Mouse (Mus musculus): ENCODE measurements around the gene Gna15.
A peak's percentile ranks its signal among the peaks of the same experiment; 100 is the strongest.

Gene Gna15

GRCm38 (mm10) chr10:81553807-81554755 lies 30.1 kb upstream of the Gna15 start:
- no peak for DNase-seq (ENCODE audit: low spot score in 2 of 2)

DNA sequence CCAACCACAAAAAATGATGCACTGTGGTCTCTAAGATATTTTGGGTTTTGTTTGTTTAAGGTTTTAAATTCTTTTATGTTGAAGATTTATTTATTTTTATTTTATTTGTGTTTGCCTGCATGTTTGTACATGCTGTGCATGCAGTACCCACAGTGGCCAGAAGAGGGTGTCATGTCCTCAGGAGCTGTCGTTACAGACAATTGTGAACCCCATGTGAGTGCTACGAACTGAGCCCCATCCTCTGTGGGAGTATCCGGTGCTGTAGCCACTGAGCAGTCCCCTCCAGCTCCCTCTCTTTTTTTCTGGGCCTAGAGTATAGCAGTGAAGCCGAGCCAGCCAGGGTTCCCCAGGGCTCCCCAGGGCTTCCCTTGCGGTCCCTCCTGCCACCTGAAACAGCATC lies 29.2 kb upstream of the Gna15 start:
- DNase-seq (ENCODE audit: low spot score in 2 of 2) = no peak

- DNase-seq (ENCODE audit: low spot score in 2 of 2) = peak; percentile 66 to 78
Observed at GRCm38 (mm10) chr10:81551597-81552102, 27.6 kb upstream of the Gna15 start.

DNA sequence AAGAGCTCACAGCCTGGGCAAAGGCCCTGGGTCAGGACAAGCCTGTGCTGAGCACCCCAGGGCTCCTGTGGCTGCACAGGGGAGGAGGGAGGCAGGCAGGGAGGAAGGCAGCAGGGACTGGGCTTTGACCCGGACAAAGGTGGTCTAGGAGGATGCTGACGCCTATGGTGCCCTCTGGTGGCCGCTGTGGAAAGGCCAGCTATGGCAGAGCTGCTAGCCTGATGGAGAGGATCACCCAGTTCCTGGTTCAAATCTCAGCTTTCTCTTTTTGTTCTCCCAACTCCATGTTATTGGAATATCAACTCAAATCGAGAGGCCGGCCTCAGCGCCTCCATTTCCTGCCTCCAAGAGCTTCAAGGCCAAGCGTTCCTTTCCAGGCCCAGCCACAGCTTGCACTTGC lies 26.2 kb upstream of the Gna15 start:
- DNase-seq (ENCODE audit: low spot score in 2 of 2) = no peak

GRCm38 (mm10) chr10:81548944-81549343 lies 24.9 kb upstream of the Gna15 start:
- no peak for DNase-seq (ENCODE audit: low spot score in 2 of 2)

- no peak for DNase-seq (ENCODE audit: low spot score in 2 of 2)
Observed at GRCm38 (mm10) chr10:81546788-81547571, 23.0 kb upstream of the Gna15 start.

GRCm38 (mm10) chr10:81546332-81546731 lies 22.3 kb upstream of the Gna15 start:
- no peak for DNase-seq (ENCODE audit: low spot score in 2 of 2)

DNA sequence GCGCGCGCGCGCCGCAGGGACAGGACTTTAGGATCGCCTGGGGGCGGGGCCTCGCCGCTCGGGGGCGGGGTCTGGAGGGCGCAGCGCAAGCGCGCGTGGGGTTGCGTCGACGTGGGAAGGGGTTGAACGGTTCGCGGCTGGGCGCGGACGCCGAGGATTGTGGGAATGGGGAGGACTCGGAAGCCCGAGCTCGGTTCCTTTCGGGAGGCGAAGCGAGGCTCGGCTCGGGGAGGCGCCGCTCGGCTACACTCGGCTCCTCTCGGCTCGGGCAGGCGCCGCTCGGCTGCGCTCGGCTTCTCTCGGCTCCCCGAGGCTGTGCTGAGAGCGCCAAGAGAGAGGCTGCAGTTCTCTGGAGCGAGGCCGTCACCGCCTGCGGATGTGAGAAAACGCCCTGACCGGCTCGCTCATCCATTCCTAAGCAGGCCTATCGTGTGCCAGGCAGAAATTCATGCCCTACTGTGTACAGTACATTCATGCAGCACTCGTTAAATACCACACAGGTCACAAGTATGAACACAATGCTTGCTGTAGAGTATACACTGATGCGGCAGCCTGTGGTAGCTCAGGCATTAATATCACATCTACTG lies 21.2 kb upstream of the Gna15 start, which contains the start of gene Gna11:
Gene Gna11, minus strand, starts transcription at position 30 of the 587 bp plus-strand sequence.
- peak; percentile 99 to 100 for DNase-seq (ENCODE audit: low spot score in 2 of 2)

GRCm38 (mm10) chr10:81544296-81545160 lies 20.5 kb upstream of the Gna15 start:
- DNase-seq (ENCODE audit: low spot score in 2 of 2) = peak in 1 of 2 experiments; percentile 44

GRCm38 (mm10) chr10:81543633-81544032 lies 19.6 kb upstream of the Gna15 start:
- no peak for DNase-seq (ENCODE audit: low spot score in 2 of 2)

GRCm38 (mm10) chr10:81542727-81543460 lies 18.9 kb upstream of the Gna15 start:
- no peak for DNase-seq (ENCODE audit: low spot score in 2 of 2)

GRCm38 (mm10) chr10:81541803-81542202 lies 17.8 kb upstream of the Gna15 start:
- DNase-seq (ENCODE audit: low spot score in 2 of 2) = peak in 1 of 2 experiments; percentile 38

DNA sequence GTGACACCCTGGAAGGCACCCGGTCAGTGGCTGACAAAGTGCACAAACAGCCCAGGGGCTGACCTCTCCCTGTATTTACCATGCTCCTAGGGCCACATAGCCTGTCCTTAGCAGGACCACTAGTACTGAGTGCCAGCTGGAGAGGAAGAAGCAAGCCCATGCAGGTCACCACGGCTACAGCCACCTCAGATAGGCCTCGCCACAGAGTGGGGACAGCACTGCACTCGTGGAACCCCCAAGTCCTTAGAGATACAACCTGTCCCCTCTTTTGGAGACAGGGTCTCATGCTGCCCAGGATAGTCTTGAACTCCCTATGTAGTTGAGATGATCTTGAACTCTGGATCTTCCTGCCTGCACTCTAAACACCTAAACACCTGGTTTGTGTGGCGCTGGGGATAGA lies 17.3 kb upstream of the Gna15 start:
- DNase-seq (ENCODE audit: low spot score in 2 of 2) = no peak

DNA sequence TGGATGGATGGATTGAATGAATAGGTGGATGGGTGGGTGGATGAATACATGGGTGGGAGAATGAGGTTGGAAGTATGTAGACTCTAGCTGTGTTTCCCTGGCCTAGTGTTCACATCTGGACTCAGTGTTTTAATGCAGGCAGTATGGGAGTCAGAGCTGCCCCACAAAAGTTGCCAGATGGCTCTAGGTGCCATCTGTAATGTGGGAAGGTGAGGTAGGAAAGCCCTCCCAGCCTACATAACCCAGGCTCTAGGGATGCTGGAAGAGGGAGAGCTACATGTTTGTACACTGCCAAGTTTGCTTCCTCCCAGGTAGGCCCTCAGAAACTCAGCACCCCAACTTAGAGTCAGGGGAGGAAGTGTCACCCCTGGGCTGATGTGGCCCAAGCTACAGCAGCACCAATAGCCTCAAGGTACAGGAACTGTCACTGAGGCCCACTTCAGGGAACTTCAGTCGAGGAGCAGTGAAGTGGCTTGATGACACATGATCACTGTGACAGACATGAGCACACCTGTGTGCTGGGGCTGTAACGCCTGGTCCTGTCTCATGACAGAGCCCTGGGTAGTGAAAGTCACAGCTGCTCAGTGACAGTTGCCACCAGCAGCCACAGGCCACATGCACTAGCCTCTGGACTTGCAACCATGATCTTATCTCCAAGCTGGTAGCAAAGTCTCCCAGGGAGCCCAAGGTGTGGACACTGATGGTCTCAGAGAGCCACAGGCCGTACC lies 14.5 kb upstream of the Gna15 start:
- DNase-seq (ENCODE audit: low spot score in 2 of 2) = no peak

DNA sequence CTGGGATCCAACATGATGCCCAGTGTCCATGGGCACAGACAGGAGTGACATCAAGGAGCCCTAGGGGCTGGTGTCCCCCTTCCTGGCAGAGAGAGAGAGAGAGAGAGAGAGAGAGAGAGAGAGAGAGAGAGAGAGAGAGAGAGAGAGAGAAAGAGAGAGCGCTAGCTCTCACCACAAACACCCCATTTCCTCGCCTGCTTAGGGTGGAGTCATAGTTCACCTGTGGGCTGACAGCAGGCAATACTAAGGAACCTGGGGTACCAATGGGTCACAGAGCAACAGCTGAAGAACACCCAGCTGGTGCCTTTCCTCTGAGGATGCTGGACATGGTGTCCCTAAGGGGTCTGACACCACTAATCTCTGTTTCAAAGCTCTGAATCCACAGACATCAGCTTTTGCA lies 13.4 kb upstream of the Gna15 start:
- DNase-seq (ENCODE audit: low spot score in 2 of 2) = no peak

DNA sequence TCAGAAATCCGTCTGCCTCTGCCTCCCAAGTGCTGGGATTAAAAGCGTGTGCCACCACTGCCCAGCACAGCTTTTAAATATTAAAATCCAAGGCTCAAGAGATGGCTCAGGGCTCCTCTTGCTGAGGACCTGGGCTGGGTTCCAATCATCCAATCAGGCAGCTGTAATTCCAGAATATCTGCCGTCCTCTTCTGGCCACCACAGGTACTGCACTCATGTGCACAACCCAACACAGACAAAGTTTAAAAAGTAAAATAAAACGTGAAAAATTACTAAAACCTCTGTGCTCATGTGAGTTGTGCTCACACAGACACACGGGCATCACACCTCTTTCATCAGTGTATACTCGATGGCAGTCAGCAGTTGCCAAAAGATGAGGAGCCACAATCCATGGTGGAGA lies 12.7 kb upstream of the Gna15 start:
- no peak for DNase-seq (ENCODE audit: low spot score in 2 of 2)

GRCm38 (mm10) chr10:81534826-81535225 lies 10.8 kb upstream of the Gna15 start:
- DNase-seq (ENCODE audit: low spot score in 2 of 2) = no peak

DNA sequence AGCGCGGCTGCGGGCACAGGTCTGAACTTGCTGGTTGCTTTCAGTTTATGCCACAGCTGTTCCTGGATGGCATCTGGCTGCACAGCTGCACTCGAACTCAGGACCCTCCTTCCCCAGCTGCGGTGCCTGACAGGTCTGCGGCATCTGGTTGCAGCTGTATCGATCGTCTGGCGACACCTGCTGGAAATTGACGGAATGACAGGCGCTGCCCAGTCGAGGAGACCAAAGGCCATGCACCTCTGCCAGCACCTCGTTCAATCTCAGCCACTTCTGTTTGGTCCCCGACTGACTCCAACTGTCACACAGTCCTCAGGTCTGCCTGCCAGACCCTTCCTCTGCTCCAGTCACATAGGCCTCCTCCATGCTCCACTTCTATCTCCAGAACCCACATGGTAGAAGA lies 2.8 kb upstream of the Gna15 start:
- peak; percentile 76 to 92 for DNase-seq (ENCODE audit: low spot score in 2 of 2)

- DNase-seq (ENCODE audit: low spot score in 2 of 2) = peak; percentile 67 to 70
Observed at GRCm38 (mm10) chr10:81525017-81525694, 1.1 kb upstream of the Gna15 start.

All from urinary bladder, adult 18-20 months (tissue).